Mouse (Mus musculus) kidney, postnatal 4 days (tissue): ENCODE measurements at regions not wholly inside any gene's neighbourhood (a gene's known extent, or its start where the extent isn't known, plus 50 kb on each side); places are given as distances from the start of the nearest gene placed in this dataset.

Experiments used
- DNase-seq, 2 experiments: peaks; one replicate each; pipeline ENCODE4 v3.0.0; 2021; ENCODE audit warnings: mixed read lengths in 2 of 2

- DNase-seq, result no peak
Observed at GRCm38 (mm10) chr11:64220888-64221287, 141.6 kb upstream of the Cox10 start.

- no peak for DNase-seq
Observed at GRCm38 (mm10) chr11:64217181-64217580, 137.9 kb upstream of the Cox10 start.

- DNase-seq, result no peak
Observed at GRCm38 (mm10) chr11:64210916-64211315, 131.6 kb upstream of the Cox10 start.

- DNase-seq, result no peak
Observed at GRCm38 (mm10) chr11:64208306-64208705, 129.0 kb upstream of the Cox10 start.

- no peak for DNase-seq
Observed at GRCm38 (mm10) chr11:64207358-64207864, 128.1 kb upstream of the Cox10 start.

- no peak for DNase-seq
Observed at GRCm38 (mm10) chr11:64206155-64206554, 126.9 kb upstream of the Cox10 start.

GRCm38 (mm10) chr11:64205069-64205468, 125.8 kb upstream of the Cox10 start:
- DNase-seq, result no peak

GRCm38 (mm10) chr11:64204305-64204704, 125.0 kb upstream of the Cox10 start:
- no peak for DNase-seq

GRCm38 (mm10) chr11:64200874-64201273, 121.6 kb upstream of the Cox10 start:
- no peak for DNase-seq

- no peak for DNase-seq
Observed at GRCm38 (mm10) chr11:64195272-64195671, 116.0 kb upstream of the Cox10 start.

GRCm38 (mm10) chr11:64188701-64189100, 109.4 kb upstream of the Cox10 start:
- no peak for DNase-seq

- DNase-seq, result no peak
Observed at GRCm38 (mm10) chr11:64187488-64188444, 108.5 kb upstream of the Cox10 start.

- DNase-seq, result no peak
Observed at GRCm38 (mm10) chr11:64187007-64187406, 107.7 kb upstream of the Cox10 start.

- DNase-seq, result peak; percentile 13 to 31
Observed at GRCm38 (mm10) chr11:64186590-64186989, 107.3 kb upstream of the Cox10 start.

- DNase-seq, result no peak
Observed at GRCm38 (mm10) chr11:64180036-64180435, 100.8 kb upstream of the Cox10 start.

GRCm38 (mm10) chr11:64173421-64174062, 94.3 kb upstream of the Cox10 start:
- DNase-seq, result no peak

GRCm38 (mm10) chr11:64172926-64173325, 93.7 kb upstream of the Cox10 start:
- no peak for DNase-seq

- DNase-seq, result peak; percentile 62 to 70
Observed at GRCm38 (mm10) chr11:64168626-64169025, 89.4 kb upstream of the Cox10 start.

GRCm38 (mm10) chr11:64164796-64165195, 85.5 kb upstream of the Cox10 start:
- peak; percentile 26 to 32 for DNase-seq

- DNase-seq, result no peak
Observed at GRCm38 (mm10) chr11:64158281-64158680, 79.0 kb upstream of the Cox10 start.

- no peak for DNase-seq
Observed at GRCm38 (mm10) chr11:64156640-64157039, 77.4 kb upstream of the Cox10 start.

GRCm38 (mm10) chr11:64139483-64139882, 60.2 kb upstream of the Cox10 start:
- DNase-seq, result no peak

- DNase-seq, result no peak
Observed at GRCm38 (mm10) chr11:64138934-64139333, 59.7 kb upstream of the Cox10 start.

GRCm38 (mm10) chr11:64135766-64136165, 56.5 kb upstream of the Cox10 start:
- DNase-seq, result no peak
